Mouse (Mus musculus): ENCODE measurements at regions not wholly inside any gene's neighbourhood (a gene's known extent, or its start where the extent isn't known, plus 50 kb on each side); places are given as distances from the start of the nearest gene placed in this dataset.
"Not testable (repeated sequence)": the region's sequence is repeated elsewhere in the genome, so short reads cannot be mapped to it uniquely, and the experiment has no call there.

DNA sequence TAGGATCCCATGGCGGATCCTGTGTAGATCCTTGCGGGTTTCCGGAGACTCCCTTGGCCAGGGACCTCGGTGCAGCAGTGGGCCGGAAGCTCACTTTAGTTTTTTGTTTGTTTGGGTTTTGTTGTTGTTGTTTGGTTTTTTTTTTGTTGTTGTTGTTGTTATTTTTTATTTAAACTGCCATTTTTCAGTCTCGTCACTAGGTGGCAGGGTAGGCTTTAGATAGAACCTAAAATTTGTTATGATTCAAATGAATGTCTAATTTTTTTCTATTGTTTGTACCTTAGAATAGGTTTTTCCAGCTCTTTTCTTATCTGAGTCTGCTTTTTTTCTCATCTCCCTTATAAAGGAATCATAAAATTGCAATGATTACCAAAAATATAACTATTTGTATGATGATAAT, 834.4 kb upstream of the Tacstd2 start:
- no peak for DNase-seq

DNA sequence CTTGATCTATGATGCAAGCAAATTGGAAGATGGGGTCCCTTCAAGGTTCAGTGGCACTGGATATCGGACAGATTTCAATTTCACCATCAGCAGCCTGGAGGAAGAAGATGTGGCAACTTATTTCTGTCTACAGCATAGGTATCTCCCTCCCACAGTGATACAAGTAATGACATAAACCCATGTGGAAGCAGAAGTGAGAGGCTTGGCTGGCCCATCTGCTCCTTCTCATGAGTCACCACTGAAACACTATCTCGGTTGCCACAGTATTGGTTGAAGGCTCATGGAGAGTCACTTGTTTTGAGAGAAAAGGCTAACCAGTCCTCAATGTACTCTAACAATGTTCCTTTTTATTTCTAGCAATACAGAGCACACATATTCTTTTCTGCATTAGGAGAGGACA, 804.2 kb upstream of the Tacstd2 start:
- peak; percentile 61 for DNase-seq

- DNase-seq, result not testable (repeated sequence)
These were observed 803.6 kb upstream of the Tacstd2 start for GRCm38 (mm10) chr6:68339205-68339604.

GRCm38 (mm10) chr6:68311409-68311808, 775.8 kb upstream of the Tacstd2 start:
- no peak for DNase-seq

DNA sequence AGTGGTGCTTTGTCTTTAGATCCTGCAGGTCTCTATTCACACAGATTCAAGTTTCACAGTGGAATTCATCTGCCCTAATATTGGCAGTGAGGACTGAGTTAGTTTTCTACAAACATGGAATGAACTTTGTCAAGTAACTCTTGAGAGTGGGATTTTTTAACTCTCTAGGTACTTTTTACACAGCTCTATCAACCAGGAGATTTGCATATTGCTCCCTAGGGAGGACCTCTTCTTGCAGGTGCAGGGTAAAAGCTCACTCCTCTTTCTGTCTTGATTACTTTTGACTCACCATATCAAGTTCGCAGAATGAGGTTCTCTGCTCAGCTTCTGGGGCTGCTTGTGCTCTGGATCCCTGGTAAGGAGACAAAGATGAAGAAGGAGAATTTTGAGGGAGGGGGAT, 766.5 kb upstream of the Tacstd2 start:
- DNase-seq, result no peak

DNA sequence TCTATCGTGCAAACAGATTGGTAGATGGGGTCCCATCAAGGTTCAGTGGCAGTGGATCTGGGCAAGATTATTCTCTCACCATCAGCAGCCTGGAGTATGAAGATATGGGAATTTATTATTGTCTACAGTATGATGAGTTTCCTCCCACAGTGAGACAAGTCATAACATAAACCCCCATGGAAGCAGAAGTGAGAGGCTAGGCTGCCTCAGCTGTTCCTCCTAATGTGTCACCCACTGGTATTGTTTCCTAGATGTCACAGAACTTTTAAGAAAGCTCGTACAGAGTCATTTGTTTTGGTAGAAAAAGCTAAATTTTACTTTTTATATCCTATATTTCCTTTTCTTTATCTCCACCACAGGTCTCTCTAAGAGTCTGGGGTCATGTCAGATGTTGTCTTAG, 721.1 kb upstream of the Tacstd2 start:
- no peak for DNase-seq

DNA sequence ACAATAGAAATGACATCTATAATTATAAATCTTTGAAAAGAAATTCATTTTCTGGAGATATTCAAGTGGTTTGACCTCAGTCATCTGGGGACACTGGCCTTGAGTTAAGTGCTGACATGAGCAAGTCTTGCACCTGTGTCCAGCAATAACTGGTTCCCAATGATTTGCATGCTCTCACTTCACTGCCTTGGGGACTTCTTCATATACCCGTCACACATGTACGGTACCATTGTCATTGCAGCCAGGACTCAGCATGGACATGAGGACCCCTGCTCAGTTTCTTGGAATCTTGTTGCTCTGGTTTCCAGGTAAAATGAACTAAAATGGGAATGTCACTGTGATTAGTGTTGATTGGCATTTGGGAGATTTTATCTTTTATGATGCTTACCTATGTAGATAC, 720.6 kb upstream of the Tacstd2 start:
- no peak for DNase-seq

GRCm38 (mm10) chr6:68252730-68253129, 717.1 kb upstream of the Tacstd2 start:
- DNase-seq, result no peak

DNA sequence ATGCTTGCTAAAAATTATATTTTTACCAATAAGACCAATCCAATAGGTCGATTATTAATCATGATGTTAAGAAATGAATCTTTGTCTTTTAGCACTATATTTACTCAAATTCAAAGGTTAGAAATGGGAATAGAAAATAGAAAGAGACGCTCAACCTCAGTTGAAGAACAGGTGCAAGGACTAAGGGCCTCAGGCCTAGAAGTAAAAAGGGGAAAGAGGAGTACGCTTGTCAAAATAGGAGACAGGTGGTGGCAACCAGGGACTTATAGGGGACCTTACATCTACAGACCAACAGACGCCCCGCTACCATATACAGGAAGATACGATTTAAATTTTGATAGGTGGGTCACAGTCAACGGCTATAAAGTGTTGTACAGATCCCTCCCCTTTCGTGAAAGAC, 715.7 kb upstream of the Tacstd2 start:
- DNase-seq, result not testable (repeated sequence)

DNA sequence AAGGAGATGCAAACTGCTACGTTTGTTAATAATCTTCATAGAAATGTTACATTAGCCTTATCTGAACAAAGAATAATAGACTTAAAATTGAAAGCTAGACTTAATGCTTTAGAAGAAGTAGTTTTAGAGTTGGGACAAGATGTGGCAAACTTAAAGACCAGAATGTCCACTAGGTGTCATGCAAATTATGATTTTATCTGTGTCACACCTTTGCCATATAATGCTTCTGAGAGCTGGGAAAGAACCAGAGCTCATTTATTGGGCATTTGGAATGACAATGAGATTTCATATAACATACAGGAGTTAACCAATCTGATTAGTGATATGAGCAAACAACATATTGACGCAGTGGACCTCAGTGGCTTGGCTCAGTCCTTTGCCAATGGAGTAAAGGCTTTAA, 714.8 kb upstream of the Tacstd2 start:
- not testable (repeated sequence) for DNase-seq

DNA sequence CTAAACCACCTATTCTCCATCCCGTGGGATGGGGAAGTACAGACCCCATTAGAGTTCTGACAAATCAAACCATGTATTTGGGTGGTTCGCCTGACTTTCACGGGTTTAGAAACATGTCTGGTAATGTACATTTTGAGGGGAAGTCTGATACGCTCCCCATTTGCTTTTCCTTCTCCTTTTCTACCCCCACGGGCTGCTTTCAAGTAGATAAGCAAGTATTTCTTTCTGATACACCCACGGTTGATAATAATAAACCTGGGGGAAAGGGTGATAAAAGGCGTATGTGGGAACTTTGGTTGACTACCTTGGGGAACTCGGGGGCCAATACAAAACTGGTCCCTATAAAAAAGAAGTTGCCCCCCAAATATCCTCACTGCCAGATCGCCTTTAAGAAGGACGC, 713.7 kb upstream of the Tacstd2 start:
- not testable (repeated sequence) for DNase-seq

DNA sequence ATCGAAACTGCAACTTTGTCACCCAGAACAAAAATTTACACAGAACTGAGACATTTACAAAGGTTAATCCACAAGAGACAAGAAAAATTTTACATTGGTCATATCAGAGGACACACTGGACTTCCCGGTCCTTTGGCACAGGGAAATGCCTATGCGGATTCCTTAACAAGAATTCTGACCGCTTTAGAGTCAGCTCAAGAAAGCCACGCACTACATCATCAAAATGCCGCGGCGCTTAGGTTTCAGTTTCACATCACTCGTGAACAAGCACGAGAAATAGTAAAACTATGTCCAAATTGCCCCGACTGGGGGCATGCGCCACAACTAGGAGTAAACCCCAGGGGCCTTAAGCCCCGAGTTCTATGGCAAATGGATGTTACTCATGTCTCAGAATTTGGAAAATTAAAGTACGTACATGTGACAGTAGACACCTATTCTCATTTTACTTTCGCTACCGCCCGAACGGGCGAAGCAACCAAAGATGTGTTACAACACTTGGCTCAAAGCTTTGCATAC, 712.5 kb upstream of the Tacstd2 start:
- not testable (repeated sequence) for DNase-seq

DNA sequence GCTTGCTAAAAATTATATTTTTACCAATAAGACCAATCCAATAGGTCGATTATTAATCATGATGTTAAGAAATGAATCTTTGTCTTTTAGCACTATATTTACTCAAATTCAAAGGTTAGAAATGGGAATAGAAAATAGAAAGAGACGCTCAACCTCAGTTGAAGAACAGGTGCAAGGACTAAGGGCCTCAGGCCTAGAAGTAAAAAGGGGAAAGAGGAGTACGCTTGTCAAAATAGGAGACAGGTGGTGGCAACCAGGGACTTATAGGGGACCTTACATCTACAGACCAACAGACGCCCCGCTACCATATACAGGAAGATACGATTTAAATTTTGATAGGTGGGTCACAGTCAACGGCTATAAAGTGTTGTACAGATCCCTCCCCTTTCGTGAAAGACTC, 707.2 kb upstream of the Tacstd2 start:
- not testable (repeated sequence) for DNase-seq

GRCm38 (mm10) chr6:68219685-68220084, 684.1 kb upstream of the Tacstd2 start:
- DNase-seq, result no peak

GRCm38 (mm10) chr6:68201448-68201847, 665.9 kb upstream of the Tacstd2 start:
- peak; percentile 8 for DNase-seq

- DNase-seq, result no peak
These were observed 662.4 kb upstream of the Tacstd2 start for GRCm38 (mm10) chr6:68198031-68198430.

DNA sequence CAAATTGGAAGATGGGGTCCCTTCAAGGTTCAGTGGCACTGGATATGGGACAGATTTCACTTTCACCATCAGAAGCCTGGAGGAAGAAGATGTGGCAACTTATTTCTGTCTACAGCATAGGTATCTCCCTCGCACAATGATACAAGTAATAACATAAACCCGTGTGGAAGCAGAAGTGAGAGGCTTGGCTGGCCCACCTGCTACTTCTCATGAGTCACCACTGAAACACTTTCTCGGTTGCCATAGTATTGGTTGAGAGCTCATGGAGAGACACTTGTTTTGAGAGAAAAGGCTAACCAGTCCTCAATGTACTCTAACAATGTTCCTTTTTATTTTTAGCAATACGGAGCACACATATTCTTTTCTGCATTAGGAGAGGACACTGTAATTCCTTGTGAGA, 629.2 kb upstream of the Tacstd2 start:
- peak; percentile 37 for DNase-seq

GRCm38 (mm10) chr6:68164111-68164510, 628.5 kb upstream of the Tacstd2 start:
- not testable (repeated sequence) for DNase-seq

- DNase-seq, result no peak
These were observed 616.0 kb upstream of the Tacstd2 start for GRCm38 (mm10) chr6:68151569-68151968.

DNA sequence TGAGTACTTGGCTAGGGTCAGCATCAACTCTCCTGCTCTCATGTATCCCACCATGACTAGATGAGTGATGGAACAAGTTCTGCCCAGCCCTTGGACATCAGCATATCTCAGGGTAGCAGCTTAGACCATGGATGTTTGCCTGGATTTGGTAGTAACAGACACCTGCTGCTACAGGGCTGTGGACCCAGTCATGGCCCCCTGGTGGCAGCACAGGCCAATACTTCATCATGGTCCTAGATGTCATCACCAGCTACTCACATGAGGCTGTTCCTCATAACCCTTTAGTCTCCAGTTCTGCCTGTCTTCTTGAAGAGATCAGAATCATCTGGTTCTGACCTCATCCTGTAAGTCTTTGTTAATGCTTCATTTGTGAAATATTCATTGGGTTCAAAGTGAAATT, 566.9 kb upstream of the Tacstd2 start:
- DNase-seq, result peak; percentile 0

All from right cerebral cortex, adult 18-20 months (tissue).